Mouse (Mus musculus) forebrain, postnatal 0 days (tissue): ENCODE data around the gene Mrs2. TPM values are rescaled to one million over a fixed set of nuclear protein-coding genes. Genes with fewer than 3 reads are reported as not detected.

Experiments used
- ATAC-seq: fragments of 200-750 bp; cut with Nextera tagmentation; 2 replicates; pipeline ENCODE4 v1.8.0; 2017; ENCODE audit warnings: mild to moderate bottlenecking, moderate library complexity
- DNase-seq: peaks from one replicate; pipeline ENCODE4 v3.0.0-alpha.2; 2015
- H3K27ac ChIP-seq: fragments of 300-500 bp; sonication (generic); 2 replicates; pipeline ENCODE4 v1.5.1; 2014; ENCODE audit warnings: low read depth, mild to moderate bottlenecking, antibody characterized with exemption, low read length, moderate library complexity, mixed read lengths
- H3K27me3 ChIP-seq: fragments of 300-500 bp; sonication (generic); 2 replicates; pipeline ENCODE4 v1.6.1; 2014; ENCODE audit warnings: mild to moderate bottlenecking, low read length, mixed read lengths; ENCODE audit not compliant: insufficient read depth
- H3K36me3 ChIP-seq: fragments of 300-500 bp; sonication (generic); 2 replicates; pipeline ENCODE4 v1.6.1; 2014; ENCODE audit warnings: mild to moderate bottlenecking, moderate library complexity; ENCODE audit not compliant: insufficient read depth
- H3K4me1 ChIP-seq: fragments of 300-500 bp; sonication (generic); 2 replicates; pipeline ENCODE4 v1.6.1; 2014; ENCODE audit warnings: antibody characterized with exemption; ENCODE audit not compliant: insufficient read depth
- H3K4me2 ChIP-seq: fragments of 300-500 bp; sonication (generic); 2 replicates; pipeline ENCODE4 v1.6.1; 2014; ENCODE audit warnings: low read depth, mild to moderate bottlenecking, moderate library complexity
- H3K4me3 ChIP-seq: fragments of 300-500 bp; sonication (generic); 2 replicates; pipeline ENCODE4 v1.5.1; 2014; ENCODE audit warnings: low read depth, low read length, mixed read lengths
- H3K9ac ChIP-seq: fragments of 300-500 bp; sonication (generic); 2 replicates; pipeline ENCODE4 v1.6.1; 2014; ENCODE audit warnings: mild to moderate bottlenecking
- H3K9me3 ChIP-seq: fragments of 300-500 bp; sonication (generic); 2 replicates; pipeline ENCODE4 v1.6.1; 2016; ENCODE audit warnings: low read length
- CTCF ChIP-seq: sonication (generic); IDR thresholded peaks from 2 replicates; pipeline ENCODE4 v1.5.1; 2016; ENCODE audit warnings: antibody characterized with exemption, control low read depth, low read depth
- WGBS: fragments of 180-500 bp; shearing (Covaris S2); extraction: QIAGEN DNeasy Blood & Tissue Kit; methylation state at CpG from one replicate; pipeline ENCODE4 v1.1.7; 2014; 5-methylcytosine and 5-hydroxymethylcytosine counted together
- polyA plus RNA-seq: library from polyadenylated mRNA; unstranded; fragments of >200 nt; fragmentation: Nextera tagmentation; extraction: Ambion mirVana; gene quantifications from 2 replicates; pipeline ENCODE4 v1.2.1, GENCODE M21; 2015
- total RNA-seq: library from RNA; depleted of rRNA; stranded (reverse); fragments of >200 nt; gene quantifications from 2 replicates; pipeline ENCODE4 v1.2.3, GENCODE M21; 2014

Mrs2 gene
- total and polyA plus RNA-seq, 2 experiments from 2014 or later, result 11.6 to 31.9 TPM

DNA sequence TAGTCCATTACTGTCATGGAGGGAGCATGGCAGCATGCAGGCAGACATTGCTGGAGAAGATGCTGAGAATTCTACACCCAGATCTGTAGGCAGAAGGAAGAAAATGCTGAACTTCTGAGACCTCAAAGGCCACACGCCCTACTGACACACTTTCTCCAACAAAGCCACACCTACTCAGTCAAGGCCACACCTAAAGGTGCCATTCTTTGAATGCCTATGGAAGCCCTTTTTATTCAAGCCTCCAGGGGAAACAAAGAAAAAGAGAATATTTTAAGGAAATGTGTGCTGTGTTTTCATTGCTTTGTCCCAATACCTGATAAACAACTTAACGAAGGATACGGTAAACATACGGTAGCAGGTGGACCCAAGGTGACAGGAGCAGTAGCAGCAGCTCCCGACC, 32.5 kb upstream of the Mrs2 start:
- peaks cover 4% of the 10 kb centered on the region; the same call in 1 of the 2 replicates for H3K27me3 ChIP-seq
- H3K9me3 ChIP-seq, result no peaks in the 10 kb centered on the region
- H3K4me1 ChIP-seq, result no peaks in the 10 kb centered on the region
- ATAC-seq, result no peak
- no peak for TF ChIP-seq CTCF
- H3K36me3 ChIP-seq, result no peaks in the 10 kb centered on the region
- WGBS, result 91% methylated on average over 5 of the region's 5 CpGs
- H3K4me3 ChIP-seq, result no peak overlapping the region
- no peak overlapping the region for H3K4me2 ChIP-seq
- H3K27ac ChIP-seq, result no peak overlapping the region
- no peak for DNase-seq
- no peak overlapping the region for H3K9ac ChIP-seq

DNA sequence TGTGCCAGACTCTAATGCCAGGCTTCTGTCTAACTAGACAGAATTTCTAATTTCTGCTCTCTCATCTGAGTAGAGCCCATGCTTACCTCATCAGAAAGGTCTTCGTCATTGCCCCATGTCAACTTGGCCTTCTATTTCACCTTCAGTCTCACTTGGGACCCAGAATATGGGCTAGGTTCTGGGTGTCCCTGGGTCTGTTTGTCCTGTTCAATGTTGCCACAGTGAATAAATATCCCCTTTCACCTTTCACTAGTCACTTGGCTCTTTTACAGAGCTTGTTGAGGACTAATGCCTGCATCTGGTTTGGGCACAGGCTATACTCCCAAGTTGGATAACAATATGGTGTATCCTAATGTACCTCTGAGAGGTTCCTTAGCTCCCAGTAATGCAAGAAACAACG, 19.3 kb upstream of the Mrs2 start:
- no peak for ATAC-seq
- H3K4me3 ChIP-seq, result no peak overlapping the region

DNA sequence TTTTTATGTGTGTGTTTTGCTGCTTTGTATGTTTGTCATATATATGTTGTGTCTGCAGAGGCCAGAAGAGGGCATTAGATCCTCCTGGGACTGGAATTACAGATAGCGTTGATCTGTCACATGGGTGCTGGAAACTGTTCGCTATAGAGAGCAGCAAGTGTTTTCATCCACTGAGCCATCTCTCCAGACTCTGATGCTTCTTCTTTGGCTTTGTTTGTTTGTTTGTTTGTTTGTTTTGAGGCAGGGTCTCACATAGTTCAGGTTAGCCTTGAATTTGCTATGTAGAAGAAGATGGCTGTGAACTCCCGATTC, 6.9 kb upstream of the Mrs2 start:
- Histone ChIP-seq H3K27ac (no peak overlapping the region), H3K4me2 (no peak overlapping the region), H3K36me3 (no peaks in the 10 kb centered on the region), H3K9ac (no peak overlapping the region), H3K4me3 (no peak overlapping the region), H3K4me1 (no peaks in the 10 kb centered on the region), H3K27me3 (no peaks in the 10 kb centered on the region), H3K9me3 (no peaks in the 10 kb centered on the region)
- no peak for ATAC-seq
- no peak for TF ChIP-seq CTCF
- WGBS, result 72% methylated on average over 3 of the region's 3 CpGs
- DNase-seq, result no peak

More for the DNA sequence above, 19.3 kb upstream of the Mrs2 start:
- no peak overlapping the region for H3K4me2 ChIP-seq
- H3K9ac ChIP-seq, result no peak overlapping the region
- H3K27me3 ChIP-seq, result no peaks in the 10 kb centered on the region
- no peak for TF ChIP-seq CTCF
- no peaks in the 10 kb centered on the region for H3K4me1 ChIP-seq
- DNase-seq, result no peak
- WGBS, result 71% methylated on average over 2 of the region's 2 CpGs
- H3K27ac ChIP-seq, result no peak overlapping the region
- no peaks in the 10 kb centered on the region for H3K9me3 ChIP-seq
- no peaks in the 10 kb centered on the region for H3K36me3 ChIP-seq

DNA sequence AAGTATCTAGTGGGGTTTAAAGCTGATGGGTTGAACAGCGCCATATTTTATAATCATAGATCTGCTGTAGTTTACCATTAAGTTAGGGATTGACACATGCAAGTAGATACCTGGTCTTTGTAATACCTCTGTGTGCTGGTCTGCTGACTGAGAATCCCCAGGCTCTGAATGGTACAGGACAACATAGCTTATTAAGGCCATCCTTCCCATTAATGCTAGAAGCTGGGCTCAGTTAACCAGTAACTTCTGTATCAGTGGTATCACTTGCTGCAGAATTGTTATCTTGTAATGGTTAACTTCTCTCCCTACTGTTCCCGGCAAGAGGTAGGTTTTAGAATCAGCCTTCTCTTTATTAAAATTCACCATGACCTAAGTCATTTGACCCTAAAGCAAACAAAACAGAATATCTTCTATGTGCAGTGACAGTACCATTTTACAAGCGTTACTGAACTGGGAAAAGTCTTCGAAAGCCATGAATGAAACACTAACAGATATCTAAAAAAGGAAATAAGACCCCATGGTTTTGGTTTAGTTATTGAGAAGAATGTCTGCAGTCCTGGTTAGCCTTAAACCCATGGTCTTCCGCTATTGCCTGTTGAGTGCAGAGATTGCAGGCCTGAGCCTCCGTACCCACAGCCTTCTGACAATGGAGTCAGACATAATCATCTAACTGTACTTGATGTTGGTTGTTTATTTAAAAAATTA, 6.4 kb upstream of the Mrs2 start:
- 92% methylated on average over 6 of the region's 6 CpGs for WGBS
- no peak overlapping the region for H3K9ac ChIP-seq
- no peaks in the 10 kb centered on the region for H3K36me3 ChIP-seq
- H3K4me3 ChIP-seq, result no peak overlapping the region
- TF ChIP-seq CTCF, result no peak
- DNase-seq (no peak), ATAC-seq (no peak)
- H3K9me3 ChIP-seq, result no peaks in the 10 kb centered on the region
- H3K4me2 ChIP-seq, result no peak overlapping the region
- H3K27me3 ChIP-seq, result no peaks in the 10 kb centered on the region
- no peak overlapping the region for H3K27ac ChIP-seq
- no peaks in the 10 kb centered on the region for H3K4me1 ChIP-seq

DNA sequence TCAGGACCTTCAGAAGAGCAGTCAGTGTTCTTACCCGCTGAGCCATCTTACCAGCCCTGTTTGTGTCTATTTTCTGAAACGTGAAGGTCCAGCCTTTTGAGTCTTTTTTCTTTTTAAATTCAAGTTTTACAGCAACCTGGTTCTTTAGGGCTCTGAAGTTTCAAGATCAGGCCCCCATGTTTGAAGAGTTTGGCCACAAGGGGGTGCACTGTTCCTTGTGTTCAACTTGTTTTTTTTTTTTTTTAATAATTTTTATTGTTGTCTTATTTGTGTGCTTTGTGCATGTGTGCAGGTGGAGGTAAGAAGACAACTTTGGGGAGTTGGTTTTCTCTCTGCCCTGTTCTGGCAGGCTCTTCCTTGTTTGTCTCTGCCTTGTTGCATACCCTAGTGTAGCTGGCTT, 4.5 kb upstream of the Mrs2 start:
- H3K27ac ChIP-seq, result no peak overlapping the region
- WGBS, result 28% methylated on average over 2 of the region's 2 CpGs
- H3K27me3 ChIP-seq, result no peaks in the 10 kb centered on the region
- ATAC-seq (no peak), DNase-seq (peak; percentile 59)
- H3K9ac ChIP-seq, result no peak overlapping the region
- TF ChIP-seq CTCF, result peak; percentile 52
- H3K4me1 ChIP-seq, result 0 out of 2 replicates have a peak, but pooled peaks cover 2% of the 10 kb centered on the region
- no peak overlapping the region for H3K4me3 ChIP-seq
- H3K36me3 ChIP-seq, result no peaks in the 10 kb centered on the region
- H3K9me3 ChIP-seq, result no peaks in the 10 kb centered on the region
- H3K4me2 ChIP-seq, result no peak overlapping the region

DNA sequence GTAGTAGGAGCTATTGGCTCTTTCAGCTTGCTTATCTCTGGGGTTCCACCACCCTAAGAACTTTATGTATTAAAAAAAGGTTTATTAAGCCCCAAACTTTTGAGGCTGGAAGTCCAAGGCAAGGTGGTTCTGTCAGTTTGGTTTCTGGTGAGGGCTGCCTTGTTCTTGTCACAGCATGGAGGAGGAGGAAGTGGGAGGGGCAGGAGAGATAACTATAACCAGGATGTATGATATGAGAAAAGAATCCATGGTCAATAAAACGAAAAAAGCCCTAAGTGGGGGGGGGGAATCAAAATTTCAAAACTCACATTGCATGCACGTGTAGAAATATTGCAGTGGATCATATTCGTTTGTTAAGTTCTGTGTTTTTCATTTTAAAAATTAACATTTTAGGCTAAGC, 3.0 kb upstream of the Mrs2 start:
- ATAC-seq (no peak), DNase-seq (no peak)
- Histone ChIP-seq H3K4me3 (no peak overlapping the region), H3K9me3 (no peaks in the 10 kb centered on the region), H3K36me3 (no peaks in the 10 kb centered on the region), H3K27me3 (no peaks in the 10 kb centered on the region), H3K4me2 (no peak overlapping the region), H3K9ac (no peak overlapping the region), H3K27ac (no peak overlapping the region), H3K4me1 (peaks cover 15% of the 10 kb centered on the region)
- no peak for TF ChIP-seq CTCF
- 74% methylated on average over 3 of the region's 3 CpGs for WGBS

DNA sequence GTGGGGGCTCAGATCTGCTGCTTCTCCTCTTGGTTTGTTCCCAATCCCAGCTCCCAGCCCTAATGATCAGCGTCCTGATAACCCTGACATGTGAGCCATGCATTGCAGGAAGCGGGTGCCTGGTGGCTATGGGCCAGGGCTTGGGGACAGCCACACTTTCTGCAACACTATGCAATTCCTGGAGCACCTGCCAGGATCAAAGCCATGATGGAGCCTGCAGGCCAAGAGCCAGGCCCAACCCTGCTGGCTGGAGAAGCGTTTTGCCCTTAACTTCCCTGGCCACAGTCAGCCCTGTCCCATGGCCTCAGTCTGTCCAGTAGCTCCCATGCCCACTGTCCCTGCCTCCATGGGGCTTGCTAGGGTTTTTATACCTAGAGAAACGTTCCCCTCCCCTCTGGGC, 2.2 kb upstream of the Mrs2 start:
- Histone ChIP-seq H3K27ac (no peak overlapping the region), H3K36me3 (0 out of 2 replicates have a peak, but pooled peaks cover under 1% of the 10 kb centered on the region), H3K9ac (no peak overlapping the region), H3K4me1 (peaks cover 15% of the 10 kb centered on the region), H3K27me3 (no peaks in the 10 kb centered on the region), H3K9me3 (no peaks in the 10 kb centered on the region), H3K4me3 (no peak overlapping the region), H3K4me2 (no peak overlapping the region)
- DNase-seq (no peak), ATAC-seq (no peak)
- TF ChIP-seq CTCF, result no peak
- WGBS, result 72% methylated on average over 4 of the region's 4 CpGs
